Mouse (Mus musculus) lung, embryonic 14.5 days (tissue): ENCODE results near the gene Mettl16. TPM values are rescaled to one million over a fixed set of nuclear protein-coding genes. Genes with fewer than 3 reads are reported as not detected.
A peak's percentile ranks its signal among the peaks of the same experiment; 100 is the strongest.

Experiments
- ATAC-seq: fragments of 200-750 bp; cut with Nextera tagmentation; 2 replicates; pipeline ENCODE4 v1.8.0; 2017; ENCODE audit warnings: mild to moderate bottlenecking, moderate TSS enrichment, moderate library complexity; ENCODE audit not compliant: insufficient read depth
- DNase-seq: peaks from one replicate; pipeline ENCODE4 v3.0.0-alpha.2; 2015
- H3K27ac ChIP-seq: fragments of 300-500 bp; sonication (generic); 2 replicates; pipeline ENCODE4 v1.5.1; 2014; ENCODE audit warnings: low read depth, mild to moderate bottlenecking, moderate library complexity
- H3K27me3 ChIP-seq: fragments of 300-500 bp; sonication (generic); 2 replicates; pipeline ENCODE4 v1.6.1; 2014; ENCODE audit warnings: low read length, control low read depth; ENCODE audit not compliant: insufficient read depth
- H3K36me3 ChIP-seq: fragments of 300-500 bp; sonication (generic); 2 replicates; pipeline ENCODE4 v1.6.1; 2014; ENCODE audit warnings: control low read depth; ENCODE audit not compliant: insufficient read depth
- H3K4me1 ChIP-seq: fragments of 300-500 bp; sonication (generic); 2 replicates; pipeline ENCODE4 v1.6.1; 2014; ENCODE audit warnings: antibody characterized with exemption, control low read depth; ENCODE audit not compliant: insufficient read depth
- H3K4me2 ChIP-seq: fragments of 300-500 bp; sonication (generic); 2 replicates; pipeline ENCODE4 v1.6.1; 2014; ENCODE audit warnings: mild to moderate bottlenecking
- H3K4me3 ChIP-seq: fragments of 300-500 bp; sonication (generic); 2 replicates; pipeline ENCODE4 v1.5.1; 2014; ENCODE audit warnings: low read depth, low read length
- H3K9ac ChIP-seq: fragments of 300-500 bp; sonication (generic); 2 replicates; pipeline ENCODE4 v1.6.1; 2014
- H3K9me3 ChIP-seq: fragments of 300-500 bp; sonication (generic); 2 replicates; pipeline ENCODE4 v1.6.1; 2016; ENCODE audit warnings: low read depth, low read length, control low read depth
- CTCF ChIP-seq: IDR thresholded peaks from 2 replicates; pipeline ENCODE4 v1.5.1; 2016; ENCODE audit warnings: antibody characterized with exemption, low read depth
- WGBS: fragments of 180-500 bp; shearing (Covaris S2); extraction: QIAGEN DNeasy Blood & Tissue Kit; methylation state at CpG from one replicate; pipeline ENCODE4 v1.1.7; 2014; 5-methylcytosine and 5-hydroxymethylcytosine counted together
- polyA plus RNA-seq: library from polyadenylated mRNA; unstranded; fragments of >200 nt; fragmentation: Nextera tagmentation; extraction: Ambion mirVana; gene quantifications from 2 replicates; pipeline ENCODE4 v1.2.1, GENCODE M21; 2014

Gene Mettl16
- polyA plus RNA-seq: 39.2 and 39.8 TPM in 2 replicates

GRCm38 (mm10) chr11:74770595-74771207 is at the start of gene Mettl16:
Gene Mettl16, plus strand, starts transcription at chr11:74770830.
- peak; percentile 97 for ATAC-seq
- Histone ChIP-seq H3K4me3 (peak within 1 kb of the TSS; percentile 85), H3K4me1 (peaks cover 3% of the 10 kb centered on the region; the same call in 1 of the 2 replicates)

GRCm38 (mm10) chr11:74721141-74721540 is 49.5 kb upstream of the Mettl16 start:
- ATAC-seq (no peak), DNase-seq (no peak)
- Histone ChIP-seq H3K9me3 (no peaks in the 10 kb centered on the region), H3K4me2 (peak overlapping the region; percentile 33; the same call in 1 of the 2 replicates), H3K4me3 (no peak overlapping the region), H3K36me3 (no peaks in the 10 kb centered on the region), H3K4me1 (0 out of 2 replicates have a peak, but pooled peaks cover 5% of the 10 kb centered on the region), H3K27me3 (no peaks in the 10 kb centered on the region), H3K27ac (no peak overlapping the region), H3K9ac (no peak overlapping the region)
- WGBS: 57% methylated on average over 2 of the region's 2 CpGs
- TF ChIP-seq CTCF: no peak

More at GRCm38 (mm10) chr11:74770595-74771207, at the start of gene Mettl16:
- peak; percentile 100 for DNase-seq
- peak within 1 kb of the TSS; percentile 93 for H3K27ac ChIP-seq
- H3K27me3 ChIP-seq: no peaks in the 10 kb centered on the region
- peak within 1 kb of the TSS; percentile 71 for H3K4me2 ChIP-seq
- peak within 1 kb of the TSS; percentile 90 for H3K9ac ChIP-seq
- H3K9me3 ChIP-seq: no peaks in the 10 kb centered on the region
- TF ChIP-seq CTCF: no peak
- peaks cover 21% of the 10 kb centered on the region for H3K36me3 ChIP-seq
- WGBS: under 1% methylated on average over 43 of the region's 43 CpGs

GRCm38 (mm10) chr11:74721971-74722370 is 48.7 kb upstream of the Mettl16 start:
- Histone ChIP-seq H3K27me3 (no peaks in the 10 kb centered on the region), H3K9ac (peak overlapping the region; percentile 51), H3K4me1 (0 out of 2 replicates have a peak, but pooled peaks cover 5% of the 10 kb centered on the region), H3K27ac (no peak overlapping the region), H3K36me3 (no peaks in the 10 kb centered on the region), H3K9me3 (no peaks in the 10 kb centered on the region), H3K4me3 (peak overlapping the region; percentile 33), H3K4me2 (peak overlapping the region; percentile 84)
- no peak for ATAC-seq
- no peak for DNase-seq
- no peak for TF ChIP-seq CTCF
- 42% methylated on average over 3 of the region's 3 CpGs for WGBS

GRCm38 (mm10) chr11:74723357-74724234 is 47.0 kb upstream of the Mettl16 start:
- under 1% methylated on average over 42 of the region's 75 CpGs for whole genome bisulfite sequencing
- H3K4me1 ChIP-seq: 0 out of 2 replicates have a peak, but pooled peaks cover 5% of the 10 kb centered on the region
- DNase-seq (peak; percentile 88), ATAC-seq (peak; percentile 83)
- H3K27ac ChIP-seq: peak overlapping the region; percentile 99
- TF ChIP-seq CTCF: no peak
- H3K27me3 ChIP-seq: no peaks in the 10 kb centered on the region
- H3K4me2 ChIP-seq: peak overlapping the region; percentile 84
- peak overlapping the region; percentile 96 for H3K9ac ChIP-seq
- H3K36me3 ChIP-seq: no peaks in the 10 kb centered on the region
- H3K9me3 ChIP-seq: no peaks in the 10 kb centered on the region
- H3K4me3 ChIP-seq: peak overlapping the region; percentile 99

- Histone ChIP-seq H3K27me3 (no peaks in the 10 kb centered on the region), H3K4me1 (0 out of 2 replicates have a peak, but pooled peaks cover 5% of the 10 kb centered on the region), H3K9ac (peak within 1 kb of the TSS; percentile 96), H3K4me3 (peak within 1 kb of the TSS; percentile 99), H3K27ac (peak within 1 kb of the TSS; percentile 99), H3K36me3 (no peaks in the 10 kb centered on the region), H3K4me2 (peak within 1 kb of the TSS; percentile 84), H3K9me3 (no peaks in the 10 kb centered on the region)
- DNase-seq: peak; percentile 98
- ATAC-seq: peak; percentile 97
- peak; percentile 57 for TF ChIP-seq CTCF
- 0% methylated on average over 50 of the region's 56 CpGs for WGBS
Observed at GRCm38 (mm10) chr11:74724235-74724791, 46.3 kb upstream of the Mettl16 start, which contains the start of gene Pafah1b1. Gene Pafah1b1, minus strand, starts transcription at chr11:74724670.

GRCm38 (mm10) chr11:74725181-74725580 is 45.4 kb upstream of the Mettl16 start:
- Histone ChIP-seq H3K4me2 (peak overlapping the region; percentile 65; the same call in 1 of the 2 replicates), H3K27me3 (no peaks in the 10 kb centered on the region), H3K9me3 (no peaks in the 10 kb centered on the region), H3K9ac (no peak overlapping the region), H3K27ac (no peak overlapping the region), H3K4me3 (no peak overlapping the region), H3K4me1 (0 out of 2 replicates have a peak, but pooled peaks cover 5% of the 10 kb centered on the region), H3K36me3 (no peaks in the 10 kb centered on the region)
- TF ChIP-seq CTCF: no peak
- WGBS: 52% methylated on average over 5 of the region's 5 CpGs
- DNase-seq: no peak
- ATAC-seq: no peak
